Mouse (Mus musculus) intestine, embryonic 15.5 days (tissue): ENCODE results near the gene Slc6a17. TPM values are rescaled to one million over a fixed set of nuclear protein-coding genes. Genes with fewer than 3 reads are reported as not detected.

Source experiments
- ATAC-seq: fragments of 200-750 bp; cut with Nextera tagmentation; 2 replicates; pipeline ENCODE4 v1.8.0; 2017; ENCODE audit warnings: moderate TSS enrichment, moderate library complexity
- H3K27ac ChIP-seq: fragments of 300-500 bp; sonication (generic); 2 replicates; pipeline ENCODE4 v1.5.1; 2015; ENCODE audit warnings: mild to moderate bottlenecking, inconsistent platforms
- H3K27me3 ChIP-seq: fragments of 300-500 bp; sonication (generic); replicated peaks from 2 replicates; pipeline ENCODE4 v1.6.1; 2015; ENCODE audit warnings: inconsistent platforms
- H3K36me3 ChIP-seq: fragments of 300-500 bp; sonication (generic); 2 replicates; pipeline ENCODE4 v1.6.1; 2015; ENCODE audit warnings: inconsistent platforms
- H3K4me1 ChIP-seq: fragments of 300-500 bp; sonication (generic); replicated peaks from 2 replicates; pipeline ENCODE4 v1.6.1; 2015; ENCODE audit warnings: inconsistent platforms
- H3K4me2 ChIP-seq: fragments of 300-500 bp; sonication (generic); replicated peaks from 2 replicates; pipeline ENCODE4 v1.6.1; 2015; ENCODE audit warnings: mild to moderate bottlenecking, inconsistent platforms
- H3K4me3 ChIP-seq: fragments of 300-500 bp; sonication (generic); replicated peaks from 2 replicates; pipeline ENCODE4 v1.5.1; 2015; ENCODE audit warnings: inconsistent platforms
- H3K9ac ChIP-seq: fragments of 300-500 bp; sonication (generic); 2 replicates; pipeline ENCODE4 v1.6.1; 2015; ENCODE audit warnings: inconsistent platforms
- H3K9me3 ChIP-seq: fragments of 300-500 bp; sonication (generic); 2 replicates; pipeline ENCODE4 v1.6.1; 2016; ENCODE audit warnings: inconsistent platforms
- WGBS: fragments of 180-500 bp; shearing (Covaris S2); methylation state at CpG from one replicate; pipeline ENCODE4 v1.1.7; 2015; 5-methylcytosine and 5-hydroxymethylcytosine counted together
- polyA plus RNA-seq: library from polyadenylated mRNA; unstranded; fragments of >200 nt; fragmentation: Nextera tagmentation; extraction: Ambion mirVana; gene quantifications from 2 replicates; pipeline ENCODE4 v1.2.1, GENCODE M21; 2015

Gene Slc6a17
- polyA plus RNA-seq = 1.0 and 2.6 TPM in 2 replicates

DNA sequence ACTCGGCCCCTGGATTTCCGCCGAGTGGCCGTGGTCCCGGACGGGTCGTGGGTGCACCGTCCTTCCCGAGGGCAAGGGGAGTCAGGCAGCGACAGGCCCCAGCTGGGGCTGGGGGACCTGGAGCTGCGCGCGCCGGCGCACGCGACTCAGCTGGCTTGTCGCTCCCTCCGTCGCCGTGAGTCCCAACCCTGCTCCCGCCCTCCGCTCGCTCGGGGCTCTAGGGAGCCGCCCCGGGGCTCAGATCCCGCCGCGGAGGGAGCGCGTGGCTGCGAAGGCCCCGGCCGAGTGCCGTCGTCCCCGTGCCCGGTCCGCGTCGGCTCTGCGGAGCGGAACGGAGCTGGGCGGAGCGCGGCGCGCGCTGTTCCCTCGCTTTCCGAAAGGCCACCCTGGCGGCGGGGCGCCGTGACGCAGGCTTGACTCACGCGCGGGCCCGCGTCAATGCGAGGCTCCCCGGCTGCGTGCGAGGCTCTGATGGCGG, at the start of gene Slc6a17:
TSS of gene Slc6a17 (minus strand) at position 388 of the 478 bp plus-strand sequence.
- Histone ChIP-seq H3K36me3 (no peaks in the 10 kb centered on the region), H3K9ac (peak within 1 kb of the TSS; percentile 48), H3K27me3 (peaks cover 41% of the 10 kb centered on the region), H3K4me3 (peak within 1 kb of the TSS; percentile 51), H3K9me3 (no peaks in the 10 kb centered on the region), H3K4me1 (peaks cover 12% of the 10 kb centered on the region), H3K4me2 (peak within 1 kb of the TSS; percentile 99), H3K27ac (no peak within 1 kb of the TSS)
- under 1% methylated on average over 68 of the region's 68 CpGs for WGBS
- ATAC-seq = peak; percentile 81

DNA sequence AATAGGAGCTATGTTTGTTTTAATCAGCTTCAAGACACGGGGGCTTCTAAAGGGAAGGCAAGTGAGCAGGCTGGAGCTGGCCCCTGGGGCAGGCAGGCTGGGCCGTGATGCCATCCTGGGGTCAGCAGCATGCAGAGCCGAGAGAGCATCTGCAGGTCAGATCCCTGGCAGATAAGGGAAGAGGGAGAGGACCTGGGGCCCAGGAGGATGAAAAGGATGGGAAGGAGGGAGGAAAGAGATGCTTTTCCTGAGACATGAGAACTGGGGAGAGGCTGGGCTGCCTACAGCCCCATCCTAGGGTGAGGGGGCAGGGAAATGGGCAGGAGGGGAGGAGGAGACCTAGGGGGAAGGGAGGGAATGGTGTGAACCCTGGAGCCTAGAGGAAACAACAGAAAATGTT, 47.5 kb upstream of the Slc6a17 start:
- Histone ChIP-seq H3K4me2 (no peak overlapping the region), H3K27me3 (peaks cover 3% of the 10 kb centered on the region), H3K36me3 (no peaks in the 10 kb centered on the region), H3K27ac (no peak overlapping the region), H3K4me3 (no peak overlapping the region), H3K4me1 (no peaks in the 10 kb centered on the region), H3K9me3 (no peaks in the 10 kb centered on the region), H3K9ac (no peak overlapping the region)
- WGBS = 13% methylated on average over 3 of the region's 3 CpGs
- no peak for ATAC-seq

DNA sequence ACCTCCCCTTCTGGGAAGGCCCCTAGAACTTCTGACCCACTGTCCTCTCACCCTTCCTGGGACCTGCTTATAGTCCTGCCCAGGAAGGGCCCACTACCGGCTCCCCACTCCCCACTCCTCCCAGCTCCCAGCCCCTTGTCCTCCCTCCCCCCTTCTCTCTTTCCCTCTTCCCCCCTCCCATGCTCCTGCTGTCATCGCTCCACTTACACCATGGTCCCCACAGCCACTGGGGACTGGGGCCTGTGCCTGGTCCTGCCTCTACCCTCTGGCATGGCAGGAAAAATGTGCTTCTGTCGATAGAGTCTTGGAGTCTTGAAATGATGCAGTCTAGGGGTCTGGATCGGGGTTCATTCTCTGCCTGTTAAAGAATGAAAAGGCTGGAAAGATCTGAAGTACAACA, 46.1 kb upstream of the Slc6a17 start:
- no peak overlapping the region for H3K27ac ChIP-seq
- H3K4me2 ChIP-seq = no peak overlapping the region
- H3K27me3 ChIP-seq = peaks cover 3% of the 10 kb centered on the region
- no peaks in the 10 kb centered on the region for H3K4me1 ChIP-seq
- H3K9ac ChIP-seq = no peak overlapping the region
- no peaks in the 10 kb centered on the region for H3K9me3 ChIP-seq
- no peaks in the 10 kb centered on the region for H3K36me3 ChIP-seq
- no peak overlapping the region for H3K4me3 ChIP-seq
- WGBS = 44% methylated on average over 4 of the region's 4 CpGs
- ATAC-seq = no peak

DNA sequence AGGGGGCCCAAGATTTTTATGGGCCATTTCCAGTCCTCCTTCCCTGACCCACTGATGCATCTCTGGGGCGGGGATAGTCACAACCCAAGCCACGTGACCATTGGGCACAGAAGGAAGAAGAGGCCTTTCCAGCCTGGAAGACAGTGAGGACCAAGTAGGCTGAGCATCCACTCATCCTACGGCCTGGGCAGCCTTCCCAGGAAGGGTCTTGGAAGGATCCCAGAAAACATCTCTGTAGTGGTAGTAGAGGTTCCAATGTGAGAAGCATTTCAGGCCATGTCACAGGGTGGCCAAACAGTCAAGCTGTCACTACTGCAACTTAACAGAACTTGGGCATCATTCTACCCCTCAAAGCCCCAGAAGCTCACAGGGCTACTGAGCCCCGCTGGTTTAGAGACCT, 44.8 kb upstream of the Slc6a17 start:
- Histone ChIP-seq H3K4me2 (no peak overlapping the region), H3K27me3 (peaks cover 6% of the 10 kb centered on the region; the same call in 1 of the 2 replicates), H3K9ac (no peak overlapping the region), H3K4me1 (no peaks in the 10 kb centered on the region), H3K9me3 (no peaks in the 10 kb centered on the region), H3K36me3 (no peaks in the 10 kb centered on the region), H3K27ac (no peak overlapping the region), H3K4me3 (no peak overlapping the region)
- 69% methylated on average over 4 of the region's 4 CpGs for WGBS
- no peak for ATAC-seq

DNA sequence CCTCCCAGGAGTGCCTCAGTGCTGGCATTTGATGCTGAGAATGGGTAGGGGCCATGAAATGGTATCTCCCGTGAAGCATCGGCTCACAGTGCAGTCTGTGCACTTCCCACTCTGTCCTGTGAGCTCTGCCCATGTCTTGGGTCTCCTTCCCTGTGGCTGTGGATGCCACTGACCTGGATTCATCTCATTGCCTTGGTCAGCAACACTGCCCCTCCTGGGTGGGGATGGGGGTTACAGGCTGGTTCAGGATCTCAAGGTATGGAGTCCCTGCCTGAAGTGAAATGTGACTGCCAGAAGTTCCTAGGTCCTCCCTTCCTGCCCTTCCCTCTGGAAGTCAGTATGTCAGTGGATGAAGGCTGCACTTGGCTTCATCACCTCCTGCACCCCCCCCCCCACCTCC, 44.3 kb upstream of the Slc6a17 start:
- H3K4me1 ChIP-seq = no peaks in the 10 kb centered on the region
- no peaks in the 10 kb centered on the region for H3K9me3 ChIP-seq
- no peak overlapping the region for H3K9ac ChIP-seq
- H3K27ac ChIP-seq = no peak overlapping the region
- no peak overlapping the region for H3K4me2 ChIP-seq
- H3K27me3 ChIP-seq = peaks cover 6% of the 10 kb centered on the region; the same call in 1 of the 2 replicates
- H3K4me3 ChIP-seq = no peak overlapping the region
- WGBS = 75% methylated on average over 2 of the region's 2 CpGs
- H3K36me3 ChIP-seq = no peaks in the 10 kb centered on the region
- no peak for ATAC-seq

DNA sequence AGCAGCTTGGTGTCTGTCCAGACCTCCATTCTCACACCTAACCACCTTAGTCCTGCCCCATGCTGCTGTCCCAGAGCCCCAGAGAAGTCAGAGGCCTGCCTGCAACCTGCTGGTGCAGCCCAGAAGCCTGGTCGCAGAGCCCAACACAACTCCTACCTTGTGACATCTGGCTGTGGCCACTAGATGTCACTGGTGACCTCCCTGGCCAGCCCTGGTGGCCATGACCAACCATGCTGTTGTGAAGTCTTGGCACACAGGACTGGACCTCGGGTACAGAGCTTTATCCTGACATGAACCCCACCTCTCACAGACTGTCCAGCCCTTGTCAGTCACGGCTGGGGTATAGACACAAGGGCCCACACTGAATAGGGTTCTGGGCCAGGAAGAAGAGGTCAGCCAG, 41.4 kb upstream of the Slc6a17 start:
- Histone ChIP-seq H3K4me3 (no peak overlapping the region), H3K4me2 (no peak overlapping the region), H3K9me3 (no peaks in the 10 kb centered on the region), H3K27ac (no peak overlapping the region), H3K4me1 (no peaks in the 10 kb centered on the region), H3K9ac (no peak overlapping the region), H3K36me3 (no peaks in the 10 kb centered on the region), H3K27me3 (peaks cover 9% of the 10 kb centered on the region; the same call in 1 of the 2 replicates)
- WGBS = 12% methylated on average over 3 of the region's 3 CpGs
- peak; percentile 85 for ATAC-seq

DNA sequence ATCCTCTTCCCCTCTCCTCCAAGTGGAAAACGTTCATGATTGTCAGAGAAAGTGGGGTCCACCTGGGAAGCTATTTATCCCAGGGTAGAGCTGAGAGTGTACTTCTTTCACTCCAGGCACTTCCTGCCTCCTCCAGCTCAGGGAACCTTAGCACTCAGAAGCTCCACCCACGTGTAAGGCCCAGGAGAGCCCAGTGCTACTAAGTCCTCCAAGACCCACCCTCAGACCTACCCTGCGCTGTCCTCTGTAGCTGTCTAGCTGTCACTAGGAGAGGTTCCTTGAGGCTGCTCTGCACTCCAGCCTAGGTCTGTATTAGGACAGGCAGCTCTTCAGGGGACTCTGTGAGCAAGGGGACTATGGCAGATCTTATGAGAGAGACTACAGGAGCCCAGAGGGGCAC, 40.9 kb upstream of the Slc6a17 start:
- Histone ChIP-seq H3K9me3 (no peaks in the 10 kb centered on the region), H3K4me1 (no peaks in the 10 kb centered on the region), H3K27ac (no peak overlapping the region), H3K9ac (no peak overlapping the region), H3K4me3 (no peak overlapping the region), H3K36me3 (no peaks in the 10 kb centered on the region), H3K4me2 (no peak overlapping the region), H3K27me3 (peaks cover 11% of the 10 kb centered on the region)
- ATAC-seq = peak; percentile 52; the same call in 1 of the 2 replicates
- WGBS = 20% methylated on average over 3 of the region's 3 CpGs

DNA sequence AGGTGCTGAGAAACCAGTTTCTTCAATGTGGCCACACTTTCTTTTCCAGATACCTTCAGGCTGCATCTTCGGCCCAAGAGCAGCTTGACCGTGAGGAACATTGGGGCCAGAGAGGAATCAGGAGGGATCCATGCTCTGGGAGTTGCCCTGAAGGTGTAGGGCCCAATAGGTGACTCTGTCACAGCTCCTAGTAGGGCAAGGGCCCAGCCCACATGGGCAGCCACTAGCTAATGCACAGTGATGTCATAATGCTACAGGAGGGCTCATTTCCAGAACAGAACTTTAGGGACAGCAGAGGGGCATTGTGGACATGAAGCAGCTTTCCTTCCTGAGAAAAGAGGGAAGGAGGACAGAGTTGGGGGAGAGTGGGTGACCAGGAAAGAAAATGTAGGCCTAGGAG, 37.0 kb upstream of the Slc6a17 start, which contains the start of gene Ubl4b:
TSS of gene Ubl4b (minus strand) at position 232 of the 400 bp plus-strand sequence.
- H3K9ac ChIP-seq = no peak within 1 kb of the TSS
- WGBS = 88% methylated on average over 2 of the region's 2 CpGs
- no peaks in the 10 kb centered on the region for H3K9me3 ChIP-seq
- H3K4me2 ChIP-seq = no peak within 1 kb of the TSS
- H3K4me3 ChIP-seq = no peak within 1 kb of the TSS
- peaks cover 21% of the 10 kb centered on the region for H3K27me3 ChIP-seq
- H3K36me3 ChIP-seq = no peaks in the 10 kb centered on the region
- no peaks in the 10 kb centered on the region for H3K4me1 ChIP-seq
- no peak within 1 kb of the TSS for H3K27ac ChIP-seq
- ATAC-seq = no peak

DNA sequence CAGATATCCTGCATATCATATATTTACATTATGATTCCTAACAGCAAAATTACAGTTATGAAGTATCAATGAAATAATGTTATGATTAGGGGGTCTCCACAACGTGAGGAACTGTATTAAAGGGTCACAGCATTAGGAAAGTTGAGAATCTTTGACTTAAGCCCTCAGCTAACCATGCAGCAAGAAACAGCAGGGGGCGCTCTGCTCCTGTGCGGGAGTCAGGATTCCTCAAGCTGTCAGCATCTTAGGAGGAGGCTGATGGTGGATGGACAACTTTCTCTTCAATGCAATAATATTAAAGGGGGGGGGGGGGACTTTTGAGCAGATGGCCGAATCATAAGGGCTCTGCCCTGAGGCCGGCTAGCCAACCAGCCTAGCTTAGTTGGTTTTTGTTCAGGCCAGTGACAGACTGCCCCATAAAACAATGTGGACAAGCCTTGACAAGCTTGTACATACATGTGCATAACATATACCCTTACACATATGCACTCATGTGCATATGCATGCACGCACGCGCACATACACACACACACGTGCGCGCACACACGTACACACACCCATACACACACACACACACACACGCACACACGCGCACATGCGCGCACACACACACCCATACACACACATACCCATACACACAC, 32.7 kb upstream of the Slc6a17 start:
- H3K4me3 ChIP-seq = no peak overlapping the region
- H3K27me3 ChIP-seq = peaks cover 35% of the 10 kb centered on the region
- 77% methylated on average over 17 of the region's 17 CpGs for WGBS
- H3K4me1 ChIP-seq = no peaks in the 10 kb centered on the region; the same call in 1 of the 2 replicates
- no peak overlapping the region for H3K9ac ChIP-seq
- no peaks in the 10 kb centered on the region for H3K36me3 ChIP-seq
- no peak overlapping the region for H3K4me2 ChIP-seq
- no peak for ATAC-seq
- H3K27ac ChIP-seq = no peak overlapping the region
- no peaks in the 10 kb centered on the region for H3K9me3 ChIP-seq

DNA sequence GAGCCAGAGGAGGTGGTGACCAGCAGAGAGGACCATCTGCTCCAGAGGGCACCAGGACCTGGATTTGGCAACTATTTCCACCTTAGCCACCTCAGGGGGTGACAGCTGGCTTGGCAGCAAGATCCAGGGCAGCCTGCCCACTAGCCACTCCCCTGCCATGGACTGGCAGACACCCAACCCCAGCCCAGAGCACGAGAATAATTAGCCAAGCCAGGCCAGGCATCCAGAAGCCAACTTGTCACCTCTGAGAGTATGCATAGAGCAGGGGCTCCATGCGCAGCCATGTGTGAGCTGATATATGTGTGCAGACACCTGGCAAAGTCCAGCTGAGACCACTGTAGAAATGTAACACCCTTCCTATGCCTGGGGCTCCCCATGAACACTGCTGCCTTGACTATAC, 29.1 kb upstream of the Slc6a17 start:
- WGBS = 66% methylated on average over 2 of the region's 2 CpGs
- no peak for ATAC-seq
- H3K4me2 ChIP-seq = no peak overlapping the region

DNA sequence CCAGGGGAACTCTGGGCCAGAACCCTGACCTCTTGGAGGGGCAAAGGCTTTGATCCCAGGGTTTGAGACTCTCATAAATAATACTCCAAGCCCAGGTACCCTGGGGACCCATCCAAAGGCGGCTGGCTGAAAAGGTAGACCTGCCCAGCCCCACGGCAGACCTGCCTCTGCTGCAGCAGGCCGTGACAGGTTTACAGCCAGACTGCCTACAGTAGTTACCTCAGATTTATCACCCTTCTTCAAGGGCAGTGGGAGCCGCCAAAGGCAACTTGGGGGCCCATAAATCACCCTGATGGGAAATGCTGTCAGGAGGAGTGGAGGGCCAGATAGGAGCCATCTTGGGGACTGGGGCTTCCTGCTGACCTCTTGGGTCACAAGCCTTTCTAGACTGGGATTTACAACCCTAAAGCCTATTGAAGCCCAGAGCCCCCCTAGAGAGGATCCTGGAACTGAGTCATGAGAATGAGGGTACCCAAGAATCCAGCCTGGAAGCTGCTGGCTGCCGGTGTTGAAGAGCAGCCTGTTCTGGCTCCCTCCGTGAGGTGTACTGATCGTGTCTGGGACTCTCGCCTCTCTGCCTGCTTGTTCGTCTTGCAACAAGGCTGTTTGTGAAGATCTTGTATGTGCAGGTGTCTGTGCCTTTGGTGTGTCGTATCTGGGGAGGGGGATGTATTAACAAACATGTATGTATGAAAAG, 28.0 kb upstream of the Slc6a17 start:
- peaks cover 22% of the 10 kb centered on the region; the same call in 1 of the 2 replicates for H3K27me3 ChIP-seq
- no peaks in the 10 kb centered on the region for H3K9me3 ChIP-seq
- H3K4me1 ChIP-seq = no peaks in the 10 kb centered on the region; the same call in 1 of the 2 replicates
- WGBS = 31% methylated on average over 10 of the region's 10 CpGs
- no peak overlapping the region for H3K4me2 ChIP-seq
- H3K36me3 ChIP-seq = no peaks in the 10 kb centered on the region
- no peak overlapping the region for H3K9ac ChIP-seq
- no peak overlapping the region for H3K27ac ChIP-seq
- H3K4me3 ChIP-seq = no peak overlapping the region
- ATAC-seq = peak; percentile 89

More for the DNA sequence above, 29.1 kb upstream of the Slc6a17 start:
- Histone ChIP-seq H3K36me3 (no peaks in the 10 kb centered on the region), H3K4me1 (no peaks in the 10 kb centered on the region; the same call in 1 of the 2 replicates), H3K27ac (no peak overlapping the region), H3K4me3 (no peak overlapping the region), H3K9ac (no peak overlapping the region), H3K27me3 (peaks cover 22% of the 10 kb centered on the region; the same call in 1 of the 2 replicates), H3K9me3 (no peaks in the 10 kb centered on the region)

DNA sequence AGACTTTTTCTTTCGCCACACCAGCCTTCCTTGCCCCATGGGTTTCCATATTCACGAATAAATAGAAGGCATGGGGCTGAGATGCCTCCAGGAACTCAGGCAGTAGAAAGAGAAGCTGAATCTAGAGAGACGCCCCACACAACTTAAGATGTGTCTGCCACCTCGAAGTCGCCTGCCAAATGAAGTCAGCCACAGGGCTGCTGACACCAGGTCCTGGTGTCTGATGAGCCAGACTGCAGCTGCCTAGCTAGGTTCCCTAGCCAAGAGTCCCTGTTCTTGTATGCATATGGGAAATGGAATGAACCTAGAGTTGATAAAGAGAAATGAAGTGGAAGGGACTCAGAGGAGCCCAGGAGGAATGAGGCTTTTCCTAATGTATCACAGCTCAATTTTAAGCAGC, 27.5 kb upstream of the Slc6a17 start:
- Histone ChIP-seq H3K9ac (no peak overlapping the region), H3K9me3 (no peaks in the 10 kb centered on the region), H3K4me2 (no peak overlapping the region), H3K36me3 (no peaks in the 10 kb centered on the region), H3K4me1 (no peaks in the 10 kb centered on the region; the same call in 1 of the 2 replicates), H3K27ac (no peak overlapping the region), H3K27me3 (peaks cover 25% of the 10 kb centered on the region), H3K4me3 (no peak overlapping the region)
- ATAC-seq = no peak
- 53% methylated on average over 5 of the region's 5 CpGs for WGBS
